Mouse (Mus musculus) C2C12 (cell line): ENCODE measurements around the gene Zkscan17. TPM values are rescaled to one million over a fixed set of nuclear protein-coding genes. Genes with fewer than 3 reads are reported as not detected.
"Not testable (repeated sequence)": the region's sequence is repeated elsewhere in the genome, so short reads cannot be mapped to it uniquely, and the experiment has no call there.

ENCODE experiments used
- H3K27me3 ChIP-seq: one replicate; pipeline ENCODE4 v1.6.1; 2011; ENCODE audit not compliant: control insufficient read depth, insufficient read depth, insufficient read length
- H3K36me3 ChIP-seq: one replicate; pipeline ENCODE4 v1.6.1; 2011; ENCODE audit not compliant: control insufficient read depth, insufficient read depth
- H3K4me3 ChIP-seq: one replicate; pipeline ENCODE4 v1.5.1; 2011; ENCODE audit warnings: mild to moderate bottlenecking, control low read depth; ENCODE audit not compliant: poor library complexity, insufficient read depth, severe bottlenecking
- H3K79me2 ChIP-seq: one replicate; pipeline ENCODE4 v1.6.1; 2011; ENCODE audit not compliant: control insufficient read depth, insufficient read depth
- H3K79me3 ChIP-seq: one replicate; pipeline ENCODE4 v1.6.1; 2011; ENCODE audit warnings: low read depth, control low read depth
- H3ac ChIP-seq: one replicate; pipeline ENCODE3; 2011; ENCODE audit warnings: low read depth; ENCODE audit not compliant: control insufficient read depth, insufficient read length
- CEBPB ChIP-seq: IDR thresholded peaks from one replicate; pipeline ENCODE4 v1.6.1; 2011; ENCODE audit warnings: low read depth, mild to moderate bottlenecking, control low read depth, moderate library complexity
- CTCF ChIP-seq: IDR thresholded peaks from one replicate; pipeline ENCODE4 v1.5.1; 2011; ENCODE audit not compliant: control insufficient read depth, insufficient read depth, insufficient read length
- FOSL1 ChIP-seq: IDR thresholded peaks from one replicate; pipeline ENCODE4 v1.8.0; 2011; ENCODE audit warnings: mild to moderate bottlenecking, low read length; ENCODE audit not compliant: poor library complexity, insufficient read depth, severe bottlenecking
- MAX ChIP-seq: IDR thresholded peaks from one replicate; pipeline ENCODE4 v1.6.1; 2011; ENCODE audit warnings: mild to moderate bottlenecking, control low read depth
- MYOD1 ChIP-seq: IDR thresholded peaks from one replicate; pipeline ENCODE4 v1.6.1; 2011; ENCODE audit warnings: low read depth; ENCODE audit not compliant: control insufficient read depth, insufficient read length
- MYOG ChIP-seq: IDR thresholded peaks from one replicate; pipeline ENCODE4 v1.6.1; 2011; ENCODE audit not compliant: control insufficient read depth, insufficient read length; ENCODE audit errors: extremely low read depth
- USF1 ChIP-seq: IDR thresholded peaks from one replicate; pipeline ENCODE4 v1.6.1; 2011; ENCODE audit warnings: low read depth, mild to moderate bottlenecking, control low read depth, moderate library complexity
- long read RNA-seq, 2 experiments: library from polyadenylated mRNA; unstranded; transcript quantifications; one replicate each; pipeline ENCODE4 v2.0.0; 2019 to 2020
- polyA plus RNA-seq: library from polyadenylated mRNA; unstranded; fragments of >200 nt; fragmentation: generic; extraction: Trizol; gene quantifications from one replicate; pipeline ENCODE4 v1.2.1, GENCODE M21; 2012; ENCODE audit warnings: missing spikeins

Zkscan17 gene
- polyA plus RNA-seq = 21.5 TPM
- long read RNA-seq, experiment 1, full-length matches to known transcripts = 4 of 16 reads
- long read RNA-seq, experiment 1, partial matches to known transcripts = 1 of 16 reads
- long read RNA-seq, experiment 1, other reads (novel, unspliced or antisense) = 11 of 16 reads
- long read RNA-seq, experiment 2, full-length matches to known transcripts = 123 of 260 reads
- long read RNA-seq, experiment 2, partial matches to known transcripts = 20 of 260 reads
- long read RNA-seq, experiment 2, other reads (novel, unspliced or antisense) = 117 of 260 reads

GRCm38 (mm10) chr11:59526472-59527080 is at the start of gene Zkscan17:
Gene Zkscan17, minus strand, starts transcription at chr11:59526751.
- Histone ChIP-seq H3K79me2 (no peaks in the 10 kb centered on the region), H3K79me3 (no peaks in the 10 kb centered on the region), H3ac (no peak within 1 kb of the TSS), H3K36me3 (no peaks in the 10 kb centered on the region), H3K27me3 (no peaks in the 10 kb centered on the region), H3K4me3 (no peak within 1 kb of the TSS)
- TF ChIP-seq MAX (no peak), MYOG (no peak), CTCF (no peak), MYOD1 (no peak)

DNA sequence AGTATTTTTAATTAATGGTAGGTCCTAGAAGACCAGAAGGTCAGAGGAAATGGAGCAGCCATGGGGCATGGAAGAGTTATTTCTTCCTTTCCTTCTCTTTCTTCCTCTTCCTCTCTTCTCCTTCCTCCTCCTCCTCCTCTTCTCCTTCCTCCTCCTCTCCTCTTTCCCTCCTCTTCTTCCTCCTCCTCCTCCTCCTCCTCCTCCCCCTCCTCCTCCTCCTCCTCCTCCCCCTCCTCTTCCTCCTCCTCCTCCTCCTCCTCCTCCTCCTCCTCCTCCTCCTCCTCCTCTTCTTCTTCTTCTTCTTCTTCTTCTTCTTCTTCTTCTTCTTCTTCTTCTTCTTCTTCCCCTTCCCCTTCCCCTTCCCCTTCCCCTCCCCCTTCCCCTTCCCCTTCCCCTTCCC is 49.6 kb upstream of the Zkscan17 start, which contains the start of gene Olfr222:
Gene Olfr222 (minus strand): TSS at position 101 of the 400 bp plus-strand sequence.
- not testable (repeated sequence) for H3K36me3 ChIP-seq, H3ac ChIP-seq, H3K79me2 ChIP-seq, H3K4me3 ChIP-seq, H3K79me3 ChIP-seq
- peaks cover 20% of the 10 kb centered on the region for H3K27me3 ChIP-seq

- Histone ChIP-seq H3K4me3 (no peak overlapping the region), H3ac (no peak overlapping the region), H3K79me3 (no peaks in the 10 kb centered on the region), H3K27me3 (peaks cover 23% of the 10 kb centered on the region), H3K36me3 (no peaks in the 10 kb centered on the region), H3K79me2 (no peaks in the 10 kb centered on the region)
- TF ChIP-seq MAX = no peak
- TF ChIP-seq MYOG = no peak
- no peak for TF ChIP-seq USF1
- no peak for TF ChIP-seq FOSL1
- TF ChIP-seq CTCF = no peak
- no peak for TF ChIP-seq CEBPB
- TF ChIP-seq MYOD1 = no peak
These were observed 49.2 kb upstream of the Zkscan17 start for GRCm38 (mm10) chr11:59575726-59576125.

DNA sequence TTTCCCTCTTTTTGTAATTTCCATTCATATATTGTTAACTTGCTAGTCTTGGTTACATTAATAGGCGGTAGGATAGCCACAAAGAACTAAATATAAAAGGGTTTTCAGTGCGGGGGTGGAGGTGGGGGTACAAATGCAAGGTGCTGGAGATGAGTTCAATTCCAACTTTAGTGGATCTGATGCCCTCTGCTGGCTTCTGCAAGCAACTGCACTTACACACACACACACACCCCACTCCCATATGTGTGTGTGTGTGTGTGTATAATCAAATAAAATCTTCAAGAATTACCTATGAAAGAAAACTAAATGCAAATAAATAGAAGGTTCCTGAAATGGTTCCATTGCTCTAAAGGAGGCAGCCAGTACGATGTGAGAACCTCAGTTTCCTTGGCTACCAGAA is 42.8 kb upstream of the Zkscan17 start:
- no peaks in the 10 kb centered on the region for H3K36me3 ChIP-seq
- no peaks in the 10 kb centered on the region for H3K79me2 ChIP-seq
- no peak overlapping the region for H3ac ChIP-seq
- TF ChIP-seq FOSL1 (no peak), CTCF (peak; percentile 2)
- no peak overlapping the region for H3K4me3 ChIP-seq
- H3K27me3 ChIP-seq = peaks cover 15% of the 10 kb centered on the region
- no peaks in the 10 kb centered on the region for H3K79me3 ChIP-seq

- TF ChIP-seq MAX (no peak), CEBPB (no peak), CTCF (no peak), USF1 (no peak), MYOG (no peak), MYOD1 (no peak), FOSL1 (no peak)
- Histone ChIP-seq H3ac (no peak overlapping the region), H3K27me3 (peaks cover 15% of the 10 kb centered on the region), H3K36me3 (no peaks in the 10 kb centered on the region), H3K4me3 (no peak overlapping the region), H3K79me2 (no peaks in the 10 kb centered on the region), H3K79me3 (no peaks in the 10 kb centered on the region)
These were observed 36.3 kb upstream of the Zkscan17 start for GRCm38 (mm10) chr11:59562837-59563236.

DNA sequence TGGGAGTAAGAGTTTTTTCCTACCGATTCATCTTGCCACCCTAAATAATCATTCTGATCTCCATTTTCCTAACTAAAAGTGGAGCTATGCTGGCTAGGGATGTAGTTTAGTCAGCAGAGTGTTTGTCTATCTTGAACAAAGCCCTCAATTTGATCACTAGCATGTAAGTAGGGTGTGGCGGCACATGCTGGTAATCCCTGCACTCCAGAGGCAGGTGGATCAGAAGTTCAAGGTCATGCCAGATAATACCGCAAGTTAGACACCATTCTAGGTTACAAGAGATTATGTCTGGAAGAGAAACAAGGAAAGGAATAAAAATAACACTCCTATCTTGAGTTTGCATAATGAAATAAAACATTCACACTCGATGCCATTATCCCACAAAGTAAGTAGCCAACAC is 35.8 kb upstream of the Zkscan17 start:
- H3K79me2 ChIP-seq = no peaks in the 10 kb centered on the region
- no peaks in the 10 kb centered on the region for H3K79me3 ChIP-seq
- H3K27me3 ChIP-seq = peaks cover 15% of the 10 kb centered on the region
- no peak for TF ChIP-seq USF1
- no peak for TF ChIP-seq CTCF
- TF ChIP-seq CEBPB = no peak
- TF ChIP-seq FOSL1 = no peak
- TF ChIP-seq MYOD1 = no peak
- TF ChIP-seq MYOG = no peak
- TF ChIP-seq MAX = no peak
- no peaks in the 10 kb centered on the region for H3K36me3 ChIP-seq
- no peak overlapping the region for H3ac ChIP-seq
- no peak overlapping the region for H3K4me3 ChIP-seq
